Mouse (Mus musculus) intestine, postnatal 0 days (tissue): ENCODE results near the gene AC134908.4. TPM values are rescaled to one million over a fixed set of nuclear protein-coding genes. Genes with fewer than 3 reads are reported as not detected.

Experiments used
- ATAC-seq: fragments of 200-750 bp; cut with Nextera tagmentation; 2 replicates; pipeline ENCODE4 v1.8.0; 2017; ENCODE audit warnings: mild to moderate bottlenecking, moderate TSS enrichment, moderate library complexity
- H3K27ac ChIP-seq: fragments of 300-500 bp; sonication (generic); 2 replicates; pipeline ENCODE4 v1.5.1; 2014; ENCODE audit warnings: mild to moderate bottlenecking, low read depth, low read length, moderate library complexity
- H3K27me3 ChIP-seq: fragments of 300-500 bp; sonication (generic); replicated peaks from 2 replicates; pipeline ENCODE4 v1.6.1; 2014; ENCODE audit warnings: low read length, mixed read lengths; ENCODE audit not compliant: control insufficient read depth, insufficient read depth
- H3K36me3 ChIP-seq: fragments of 300-500 bp; sonication (generic); 2 replicates; pipeline ENCODE4 v1.6.1; 2014; ENCODE audit warnings: mild to moderate bottlenecking, moderate library complexity; ENCODE audit not compliant: control insufficient read depth, insufficient read depth
- H3K4me1 ChIP-seq: fragments of 300-500 bp; sonication (generic); replicated peaks from 2 replicates; pipeline ENCODE4 v1.6.1; 2014; ENCODE audit warnings: antibody characterized with exemption, low read length, mixed read lengths; ENCODE audit not compliant: control insufficient read depth, insufficient read depth
- H3K4me2 ChIP-seq: fragments of 300-500 bp; sonication (generic); replicated peaks from 2 replicates; pipeline ENCODE4 v1.6.1; 2014; ENCODE audit warnings: low read depth, mild to moderate bottlenecking, moderate library complexity
- H3K4me3 ChIP-seq: fragments of 300-500 bp; sonication (generic); 2 replicates; pipeline ENCODE4 v1.5.1; 2014; ENCODE audit warnings: low read depth, low read length
- H3K9ac ChIP-seq: fragments of 300-500 bp; sonication (generic); 2 replicates; pipeline ENCODE4 v1.6.1; 2014; ENCODE audit warnings: mild to moderate bottlenecking, low read depth, low read length
- H3K9me3 ChIP-seq: fragments of 300-500 bp; sonication (generic); 2 replicates; pipeline ENCODE4 v1.6.1; 2016; ENCODE audit warnings: mixed run types; ENCODE audit not compliant: control insufficient read depth
- CTCF ChIP-seq: sonication (generic); IDR thresholded peaks from 2 replicates; pipeline ENCODE4 v1.5.1; 2016; ENCODE audit warnings: low read depth, mild to moderate bottlenecking, control low read depth, antibody characterized with exemption, moderate library complexity
- WGBS: fragments of 180-500 bp; shearing (Covaris S2); extraction: QIAGEN DNeasy Blood & Tissue Kit; methylation state at CpG from one replicate; pipeline ENCODE4 v1.1.7; 2014; 5-methylcytosine and 5-hydroxymethylcytosine counted together
- polyA plus RNA-seq: library from polyadenylated mRNA; unstranded; fragments of >200 nt; fragmentation: Nextera tagmentation; extraction: Ambion mirVana; gene quantifications from 2 replicates; pipeline ENCODE4 v1.2.1, GENCODE M21; 2015

The AC134908.4 gene
- polyA plus RNA-seq, 1 experiment from 2014 or later: not detected

DNA sequence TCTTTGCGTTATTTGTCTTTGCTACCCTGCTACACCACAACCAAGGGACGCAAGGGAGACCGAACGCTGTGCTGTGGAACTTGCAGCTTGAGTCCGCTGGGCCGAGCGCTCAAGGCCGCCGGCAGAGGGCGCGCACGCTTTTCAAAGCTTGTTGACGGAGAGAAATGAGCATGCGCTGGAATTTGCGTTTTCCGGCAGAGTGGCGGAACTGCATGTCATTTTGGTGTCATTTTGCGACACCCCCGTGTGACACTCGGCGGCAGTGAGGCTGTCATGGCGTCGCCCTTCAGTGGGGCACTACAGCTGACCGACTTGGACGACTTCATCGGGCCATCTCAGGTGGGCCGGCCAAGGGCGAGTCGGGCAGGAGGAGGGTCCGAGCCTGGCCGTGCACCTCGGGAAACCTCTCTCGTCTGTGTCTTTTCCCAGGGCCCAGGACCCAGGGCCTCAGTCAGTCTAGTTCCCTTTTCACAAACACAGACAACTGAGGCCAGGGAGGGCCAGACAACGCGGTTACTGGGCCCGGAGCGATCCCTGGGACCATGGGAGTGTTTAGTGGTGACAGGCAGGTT lies 21.8 kb downstream of the AC134908.4 start, which contains the start of gene Narfl:
Gene Narfl, plus strand, starts transcription at position 228 of the 572 bp plus-strand sequence.
- TF ChIP-seq CTCF: peak; percentile 99
- Histone ChIP-seq H3K4me3 (peak within 1 kb of the TSS; percentile 80), H3K9ac (peak within 1 kb of the TSS; percentile 86), H3K9me3 (no peaks in the 10 kb centered on the region), H3K27ac (no peak within 1 kb of the TSS), H3K4me1 (peaks cover 7% of the 10 kb centered on the region; the same call in 1 of the 2 replicates), H3K27me3 (0 out of 2 replicates have a peak, but pooled peaks cover 5% of the 10 kb centered on the region), H3K4me2 (peak within 1 kb of the TSS; percentile 77), H3K36me3 (peaks cover 15% of the 10 kb centered on the region; the same call in 1 of the 2 replicates)
- peak; percentile 85 for ATAC-seq
- under 1% methylated on average over 37 of the region's 37 CpGs for WGBS

DNA sequence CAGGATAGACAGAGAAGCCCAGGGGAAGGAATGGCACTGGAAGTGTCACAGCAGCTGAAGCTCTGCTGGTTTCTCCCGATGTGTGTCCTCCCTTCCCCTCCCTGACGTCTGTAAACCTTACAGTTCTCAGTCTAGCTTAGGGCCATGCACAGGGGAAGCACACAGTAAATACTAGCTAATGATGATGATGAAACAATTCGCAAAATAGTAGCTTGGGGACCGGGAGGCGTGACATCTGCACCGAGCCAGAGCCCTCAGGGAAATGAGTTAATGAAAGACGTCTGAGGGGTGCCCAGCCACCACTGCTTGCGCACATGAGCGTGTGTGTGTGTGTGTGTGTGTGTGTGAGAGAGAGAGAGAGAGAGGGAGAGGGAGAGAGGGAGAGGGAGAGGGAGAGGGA lies 26.1 kb downstream of the AC134908.4 start:
- Histone ChIP-seq H3K4me1 (peaks cover 4% of the 10 kb centered on the region; the same call in 1 of the 2 replicates), H3K27me3 (0 out of 2 replicates have a peak, but pooled peaks cover 5% of the 10 kb centered on the region), H3K36me3 (no peaks in the 10 kb centered on the region), H3K9ac (no peak overlapping the region), H3K4me3 (no peak overlapping the region), H3K27ac (no peak overlapping the region), H3K9me3 (no peaks in the 10 kb centered on the region), H3K4me2 (no peak overlapping the region)
- no peak for ATAC-seq
- WGBS: 52% methylated on average over 9 of the region's 9 CpGs
- TF ChIP-seq CTCF: no peak

DNA sequence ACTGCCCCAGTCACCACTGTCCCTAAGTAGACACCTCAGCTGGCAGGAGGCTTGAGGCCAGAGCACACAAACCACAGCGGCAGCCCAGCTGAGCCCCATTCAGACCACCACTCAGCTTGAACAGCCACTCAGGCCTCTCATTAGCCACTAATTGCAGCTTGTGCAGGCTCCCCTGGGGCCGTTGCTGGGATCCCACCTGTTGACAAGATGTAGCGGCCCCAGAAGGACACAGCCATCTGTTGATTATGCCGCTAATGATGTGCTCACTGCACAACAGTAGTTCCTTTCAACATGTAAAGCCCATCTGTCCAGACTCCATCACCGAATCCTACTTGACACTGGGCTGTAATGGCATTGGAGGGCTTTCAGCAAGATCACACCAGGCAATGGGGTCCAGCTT lies 29.6 kb downstream of the AC134908.4 start:
- no peak for ATAC-seq

DNA sequence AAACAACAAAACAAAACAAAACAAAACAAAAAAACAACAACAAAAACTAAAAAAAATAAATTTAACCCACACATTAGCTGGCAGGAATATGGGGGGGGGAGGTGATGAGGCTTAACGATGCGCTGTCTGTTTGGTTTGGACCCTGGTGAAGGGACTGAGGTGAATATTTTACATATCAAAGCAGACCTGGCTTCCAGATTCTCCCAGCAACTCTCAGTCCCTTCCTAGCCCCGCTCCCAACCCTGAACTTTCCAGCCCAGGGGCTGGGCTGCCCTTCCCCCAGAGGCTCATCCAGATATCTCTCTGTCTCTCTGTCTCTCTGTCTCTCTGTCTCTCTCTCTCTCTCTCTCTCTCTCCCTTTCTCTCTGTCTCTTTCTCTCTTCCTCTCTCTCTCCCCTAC lies 32.9 kb downstream of the AC134908.4 start:
- no peak for ATAC-seq
- no peak overlapping the region for H3K27ac ChIP-seq
- H3K4me3 ChIP-seq: no peak overlapping the region
- H3K27me3 ChIP-seq: no peaks in the 10 kb centered on the region
- H3K36me3 ChIP-seq: no peaks in the 10 kb centered on the region
- H3K4me1 ChIP-seq: no peaks in the 10 kb centered on the region
- no peaks in the 10 kb centered on the region for H3K9me3 ChIP-seq
- no peak overlapping the region for H3K9ac ChIP-seq
- whole genome bisulfite sequencing: 29% methylated on average over 3 of the region's 3 CpGs
- TF ChIP-seq CTCF: no peak
- no peak overlapping the region for H3K4me2 ChIP-seq

More for the DNA sequence above, 29.6 kb downstream of the AC134908.4 start:
- Histone ChIP-seq H3K4me3 (no peak overlapping the region), H3K27me3 (0 out of 2 replicates have a peak, but pooled peaks cover 5% of the 10 kb centered on the region), H3K4me2 (no peak overlapping the region), H3K9ac (no peak overlapping the region), H3K36me3 (no peaks in the 10 kb centered on the region), H3K27ac (no peak overlapping the region), H3K4me1 (no peaks in the 10 kb centered on the region), H3K9me3 (no peaks in the 10 kb centered on the region)
- WGBS: 71% methylated on average over 5 of the region's 5 CpGs
- no peak for TF ChIP-seq CTCF

DNA sequence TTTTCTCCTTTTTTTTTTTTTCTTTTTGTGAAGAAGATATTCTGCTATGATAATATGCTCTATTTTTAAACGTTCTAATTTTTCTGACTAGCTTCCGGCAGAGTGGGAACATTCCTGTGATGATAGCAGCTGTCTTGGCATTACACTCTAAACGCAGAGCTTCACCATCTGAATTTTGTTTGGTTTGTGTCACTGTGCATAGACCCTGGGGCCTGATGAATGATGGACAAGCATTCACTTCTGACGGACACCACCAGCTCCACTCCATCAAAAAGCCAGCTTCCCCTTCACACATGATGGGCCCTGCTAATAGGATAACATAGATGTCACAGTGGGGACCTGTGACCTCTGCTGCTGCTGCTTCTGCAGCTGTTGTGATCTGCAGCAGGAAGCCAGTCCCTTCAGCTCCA lies 33.9 kb downstream of the AC134908.4 start:
- H3K36me3 ChIP-seq: no peaks in the 10 kb centered on the region
- no peak overlapping the region for H3K9ac ChIP-seq
- H3K4me3 ChIP-seq: no peak overlapping the region
- H3K4me1 ChIP-seq: no peaks in the 10 kb centered on the region
- no peaks in the 10 kb centered on the region for H3K27me3 ChIP-seq
- no peak overlapping the region for H3K27ac ChIP-seq
- no peak overlapping the region for H3K4me2 ChIP-seq
- no peak for TF ChIP-seq CTCF
- WGBS: 43% methylated on average over 4 of the region's 4 CpGs
- ATAC-seq: no peak
- H3K9me3 ChIP-seq: no peaks in the 10 kb centered on the region

DNA sequence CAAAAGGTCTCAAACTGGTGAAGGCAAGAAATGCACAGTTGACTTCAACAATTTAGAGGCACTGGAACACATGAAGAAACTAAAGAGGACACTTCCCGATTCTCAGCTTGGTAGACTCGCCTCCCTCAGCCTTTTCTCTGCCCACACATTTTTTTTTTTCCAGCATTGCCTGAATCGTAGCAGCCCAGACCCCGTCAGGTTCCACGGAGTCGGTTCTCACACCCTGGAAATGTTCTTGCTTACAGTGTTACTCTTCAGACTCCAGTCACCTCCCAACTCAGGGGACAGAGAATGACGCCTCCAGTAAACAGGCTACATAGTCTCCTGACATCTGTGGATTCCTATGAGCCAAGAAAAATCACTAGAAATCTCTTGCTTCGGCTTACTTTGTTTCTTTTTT lies 35.3 kb downstream of the AC134908.4 start:
- H3K9ac ChIP-seq: no peak overlapping the region
- no peak for TF ChIP-seq CTCF
- H3K27ac ChIP-seq: no peak overlapping the region
- no peaks in the 10 kb centered on the region for H3K36me3 ChIP-seq
- no peaks in the 10 kb centered on the region for H3K4me1 ChIP-seq
- H3K9me3 ChIP-seq: no peaks in the 10 kb centered on the region
- H3K4me2 ChIP-seq: no peak overlapping the region
- no peak overlapping the region for H3K4me3 ChIP-seq
- no peak for ATAC-seq
- no peaks in the 10 kb centered on the region for H3K27me3 ChIP-seq
- 69% methylated on average over 8 of the region's 8 CpGs for whole genome bisulfite sequencing
